Mouse (Mus musculus) midbrain, embryonic 15.5 days (tissue): Measurements from ENCODE around the gene Ggct. TPM values are rescaled to one million over a fixed set of nuclear protein-coding genes. Genes with fewer than 3 reads are reported as not detected.
"Not testable (repeated sequence)": the region's sequence is repeated elsewhere in the genome, so short reads cannot be mapped to it uniquely, and the experiment has no call there.

ENCODE experiments used
- ATAC-seq: fragments of 200-750 bp; cut with Nextera tagmentation; replicated peaks from 2 replicates; pipeline ENCODE4 v1.8.0; 2017; ENCODE audit warnings: moderate TSS enrichment
- H3K27ac ChIP-seq: fragments of 300-500 bp; sonication (generic); 2 replicates; pipeline ENCODE4 v1.5.1; 2015; ENCODE audit warnings: mild to moderate bottlenecking, inconsistent platforms
- H3K27me3 ChIP-seq: fragments of 300-500 bp; sonication (generic); replicated peaks from 2 replicates; pipeline ENCODE4 v1.6.1; 2015; ENCODE audit warnings: inconsistent platforms
- H3K36me3 ChIP-seq: fragments of 300-500 bp; sonication (generic); replicated peaks from 2 replicates; pipeline ENCODE4 v1.6.1; 2015; ENCODE audit warnings: inconsistent platforms
- H3K4me1 ChIP-seq: fragments of 300-500 bp; sonication (generic); 2 replicates; pipeline ENCODE4 v1.6.1; 2015; ENCODE audit warnings: inconsistent platforms
- H3K4me2 ChIP-seq: fragments of 300-500 bp; sonication (generic); 2 replicates; pipeline ENCODE4 v1.6.1; 2015; ENCODE audit warnings: inconsistent platforms, mild to moderate bottlenecking, moderate library complexity
- H3K4me3 ChIP-seq: fragments of 300-500 bp; sonication (generic); 2 replicates; pipeline ENCODE4 v1.5.1; 2015; ENCODE audit warnings: mild to moderate bottlenecking, inconsistent platforms
- H3K9ac ChIP-seq: fragments of 300-500 bp; sonication (generic); 2 replicates; pipeline ENCODE4 v1.6.1; 2015; ENCODE audit warnings: mild to moderate bottlenecking, inconsistent platforms
- H3K9me3 ChIP-seq: fragments of 300-500 bp; sonication (generic); 2 replicates; pipeline ENCODE4 v1.6.1; 2016; ENCODE audit warnings: inconsistent platforms
- WGBS: fragments of 180-500 bp; shearing (Covaris S2); methylation state at CpG from one replicate; pipeline ENCODE4 v1.1.7; 2015; ENCODE audit warnings: mixed read lengths; 5-methylcytosine and 5-hydroxymethylcytosine counted together
- polyA plus RNA-seq: library from polyadenylated mRNA; unstranded; fragments of >200 nt; fragmentation: Nextera tagmentation; extraction: Ambion mirVana; gene quantifications from 2 replicates; pipeline ENCODE4 v1.2.1, GENCODE M21; 2015

The Ggct gene
- polyA plus RNA-seq, 1 experiment from 2014 or later, result 11.9 TPM

GRCm38 (mm10) chr6:54965234-54965633, 27.5 kb downstream of the Ggct start:
- ATAC-seq, result no peak
- Histone ChIP-seq H3K9me3 (no peaks in the 10 kb centered on the region), H3K9ac (no peak overlapping the region), H3K27ac (no peak overlapping the region), H3K4me3 (no peak overlapping the region), H3K27me3 (no peaks in the 10 kb centered on the region; the same call in 1 of the 2 replicates), H3K36me3 (no peaks in the 10 kb centered on the region), H3K4me2 (no peak overlapping the region), H3K4me1 (no peaks in the 10 kb centered on the region)
- WGBS, result 59% methylated on average over 5 of the region's 5 CpGs

- H3K36me3 ChIP-seq, result no peaks in the 10 kb centered on the region
- no peaks in the 10 kb centered on the region for H3K9me3 ChIP-seq
- no peaks in the 10 kb centered on the region for H3K4me1 ChIP-seq
- no peak overlapping the region for H3K4me3 ChIP-seq
- no peak for ATAC-seq
- no peak overlapping the region for H3K27ac ChIP-seq
- WGBS, result 41% methylated on average over 1 of the region's 1 CpGs
- H3K27me3 ChIP-seq, result no peaks in the 10 kb centered on the region; the same call in 1 of the 2 replicates
- no peak overlapping the region for H3K4me2 ChIP-seq
- H3K9ac ChIP-seq, result no peak overlapping the region
Observed at GRCm38 (mm10) chr6:54964755-54965154, 28.0 kb downstream of the Ggct start.

- Histone ChIP-seq H3K4me1 (no peaks in the 10 kb centered on the region), H3K27me3 (no peaks in the 10 kb centered on the region; the same call in 1 of the 2 replicates), H3K4me2 (no peak overlapping the region), H3K9ac (no peak overlapping the region), H3K27ac (no peak overlapping the region), H3K4me3 (no peak overlapping the region), H3K9me3 (no peaks in the 10 kb centered on the region), H3K36me3 (no peaks in the 10 kb centered on the region)
- WGBS, result 92% methylated on average over 2 of the region's 2 CpGs
- no peak for ATAC-seq
Observed at GRCm38 (mm10) chr6:54963599-54963998, 29.2 kb downstream of the Ggct start.

GRCm38 (mm10) chr6:54957655-54958054, 35.1 kb downstream of the Ggct start:
- no peak for ATAC-seq
- no peak overlapping the region for H3K4me2 ChIP-seq

GRCm38 (mm10) chr6:54956425-54956824, 36.3 kb downstream of the Ggct start:
- H3K4me3 ChIP-seq, result no peak overlapping the region
- no peak for ATAC-seq
- no peaks in the 10 kb centered on the region for H3K9me3 ChIP-seq
- H3K4me2 ChIP-seq, result no peak overlapping the region
- no peaks in the 10 kb centered on the region for H3K4me1 ChIP-seq
- no peaks in the 10 kb centered on the region for H3K36me3 ChIP-seq
- H3K9ac ChIP-seq, result no peak overlapping the region
- H3K27ac ChIP-seq, result no peak overlapping the region
- H3K27me3 ChIP-seq, result no peaks in the 10 kb centered on the region
- 74% methylated on average over 1 of the region's 1 CpGs for WGBS

More at GRCm38 (mm10) chr6:54957655-54958054, 35.1 kb downstream of the Ggct start:
- no peak overlapping the region for H3K4me3 ChIP-seq
- no peaks in the 10 kb centered on the region for H3K27me3 ChIP-seq
- H3K4me1 ChIP-seq, result no peaks in the 10 kb centered on the region
- no peak overlapping the region for H3K27ac ChIP-seq
- no peaks in the 10 kb centered on the region for H3K36me3 ChIP-seq
- 91% methylated on average over 8 of the region's 8 CpGs for WGBS
- H3K9me3 ChIP-seq, result no peaks in the 10 kb centered on the region
- no peak overlapping the region for H3K9ac ChIP-seq

DNA sequence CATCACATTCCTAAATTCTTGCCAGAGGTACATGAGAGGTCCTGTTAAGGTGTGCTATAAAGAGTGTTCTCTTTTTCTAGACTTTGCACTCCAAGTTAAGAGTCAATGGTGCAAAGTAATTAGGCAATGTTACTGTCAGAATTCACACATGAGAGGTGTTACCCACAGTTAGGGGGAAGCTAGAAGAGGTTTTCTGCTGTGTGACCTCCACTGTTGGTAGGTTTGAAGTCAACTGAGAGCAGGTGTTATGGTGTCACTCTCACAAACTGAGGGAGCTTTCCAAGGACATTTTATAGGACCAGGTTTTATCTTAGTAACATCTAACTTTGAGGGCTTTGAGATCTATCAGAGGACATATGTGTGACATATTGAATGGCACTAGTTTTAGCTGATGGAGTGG, 36.8 kb downstream of the Ggct start:
- no peak overlapping the region for H3K27ac ChIP-seq
- no peak overlapping the region for H3K4me3 ChIP-seq
- H3K4me1 ChIP-seq, result no peaks in the 10 kb centered on the region
- H3K4me2 ChIP-seq, result no peak overlapping the region
- no peaks in the 10 kb centered on the region for H3K9me3 ChIP-seq
- no peaks in the 10 kb centered on the region for H3K27me3 ChIP-seq
- H3K36me3 ChIP-seq, result no peaks in the 10 kb centered on the region
- no peak overlapping the region for H3K9ac ChIP-seq
- no peak for ATAC-seq

- H3K9me3 ChIP-seq, result no peaks in the 10 kb centered on the region
- no peak for ATAC-seq
- H3K4me3 ChIP-seq, result no peak overlapping the region
- no peaks in the 10 kb centered on the region for H3K27me3 ChIP-seq
- 89% methylated on average over 10 of the region's 10 CpGs for WGBS
- H3K9ac ChIP-seq, result no peak overlapping the region
- no peak overlapping the region for H3K27ac ChIP-seq
- no peaks in the 10 kb centered on the region for H3K4me1 ChIP-seq
- no peaks in the 10 kb centered on the region for H3K36me3 ChIP-seq
- H3K4me2 ChIP-seq, result no peak overlapping the region
Observed at GRCm38 (mm10) chr6:54954659-54955414, 37.9 kb downstream of the Ggct start.

- H3K4me2 ChIP-seq, H3K27me3 ChIP-seq, H3K9me3 ChIP-seq, H3K4me1 ChIP-seq, H3K36me3 ChIP-seq, ATAC-seq, H3K27ac ChIP-seq, H3K4me3 ChIP-seq, H3K9ac ChIP-seq: not testable (repeated sequence)
- WGBS, result 82% methylated on average over 4 of the region's 4 CpGs
Observed at GRCm38 (mm10) chr6:54953399-54953798, 39.4 kb downstream of the Ggct start.

DNA sequence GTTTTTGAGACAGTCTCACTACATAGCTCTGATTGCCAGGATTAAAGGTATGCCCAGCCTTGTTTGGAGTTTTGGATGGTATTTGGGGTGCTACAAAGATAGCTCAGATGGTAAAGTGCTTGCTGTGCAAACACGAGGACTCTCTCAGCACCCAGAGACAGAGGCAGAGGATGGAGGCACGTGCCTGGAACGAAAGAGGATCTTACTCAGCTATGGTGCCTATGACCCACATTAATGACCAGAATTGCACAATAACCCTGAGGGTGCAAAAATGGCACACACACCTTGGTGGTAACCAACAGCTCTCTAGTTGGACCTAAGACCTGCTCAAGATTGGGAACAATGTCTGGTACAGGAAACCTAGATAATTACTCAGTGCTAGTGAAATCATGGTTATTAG, 40.2 kb downstream of the Ggct start:
- H3K4me2 ChIP-seq, result no peak overlapping the region
- no peak overlapping the region for H3K9ac ChIP-seq
- H3K9me3 ChIP-seq, result no peaks in the 10 kb centered on the region
- no peaks in the 10 kb centered on the region for H3K4me1 ChIP-seq
- H3K27me3 ChIP-seq, result no peaks in the 10 kb centered on the region
- ATAC-seq, result no peak
- H3K4me3 ChIP-seq, result no peak overlapping the region
- H3K36me3 ChIP-seq, result no peaks in the 10 kb centered on the region
- H3K27ac ChIP-seq, result no peak overlapping the region
- 90% methylated on average over 3 of the region's 3 CpGs for WGBS

DNA sequence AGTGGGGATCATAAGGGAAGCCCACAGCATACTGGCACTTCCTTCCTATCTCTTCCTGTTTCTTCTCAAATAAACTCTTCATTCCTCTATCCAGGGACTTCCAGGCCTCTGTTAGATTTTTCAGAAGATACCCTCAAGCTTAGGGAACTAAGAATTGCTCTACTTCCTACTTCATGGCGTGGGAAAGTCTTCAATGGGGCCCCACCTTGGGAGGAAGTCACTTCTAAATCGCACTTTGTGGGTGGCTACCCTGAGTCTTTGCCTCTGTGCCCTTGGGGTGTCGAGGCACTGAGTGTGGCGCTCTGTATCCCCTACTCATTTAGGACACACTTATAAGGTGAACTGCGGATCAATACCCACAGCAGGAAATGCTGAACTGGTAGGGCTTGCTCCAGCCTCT, 44.1 kb downstream of the Ggct start:
- H3K4me1 ChIP-seq, result 0 out of 2 replicates have a peak, but pooled peaks cover 2% of the 10 kb centered on the region
- 87% methylated on average over 5 of the region's 5 CpGs for WGBS

GRCm38 (mm10) chr6:54946241-54946953, 46.4 kb downstream of the Ggct start:
- Histone ChIP-seq H3K4me3 (no peak overlapping the region), H3K27ac (no peak overlapping the region), H3K27me3 (0 out of 2 replicates have a peak, but pooled peaks cover 8% of the 10 kb centered on the region), H3K9me3 (no peaks in the 10 kb centered on the region), H3K4me2 (no peak overlapping the region), H3K4me1 (0 out of 2 replicates have a peak, but pooled peaks cover 2% of the 10 kb centered on the region), H3K9ac (no peak overlapping the region), H3K36me3 (no peaks in the 10 kb centered on the region)
- ATAC-seq, result no peak
- 79% methylated on average over 4 of the region's 4 CpGs for WGBS

More for the DNA sequence above, 44.1 kb downstream of the Ggct start:
- Histone ChIP-seq H3K9me3 (no peaks in the 10 kb centered on the region), H3K4me2 (no peak overlapping the region), H3K4me3 (no peak overlapping the region), H3K27ac (no peak overlapping the region), H3K27me3 (0 out of 2 replicates have a peak, but pooled peaks cover 3% of the 10 kb centered on the region), H3K9ac (no peak overlapping the region), H3K36me3 (no peaks in the 10 kb centered on the region)
- no peak for ATAC-seq

DNA sequence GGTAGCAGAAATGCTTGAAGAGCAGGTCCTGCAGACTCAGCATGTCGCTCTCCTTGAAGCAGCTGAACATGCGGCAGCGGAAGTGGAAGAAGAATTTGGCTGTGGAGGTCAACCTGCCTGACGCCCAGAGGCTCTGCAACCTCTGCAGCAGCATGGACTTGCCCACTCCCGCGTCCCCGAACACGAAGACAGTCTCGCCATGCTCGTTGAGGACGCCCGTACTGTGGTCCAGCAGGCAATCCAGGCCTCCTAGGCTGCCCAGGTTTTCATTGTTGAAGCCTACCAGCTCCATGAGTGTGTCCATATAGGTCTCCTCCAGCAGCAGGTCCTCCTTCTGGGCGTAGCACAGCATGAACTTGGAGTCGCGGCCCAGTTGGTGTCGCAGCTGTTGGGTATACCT, 48.2 kb downstream of the Ggct start:
- Histone ChIP-seq H3K4me2 (no peak overlapping the region), H3K36me3 (no peaks in the 10 kb centered on the region), H3K27ac (no peak overlapping the region), H3K4me1 (0 out of 2 replicates have a peak, but pooled peaks cover 2% of the 10 kb centered on the region), H3K27me3 (0 out of 2 replicates have a peak, but pooled peaks cover 8% of the 10 kb centered on the region), H3K9me3 (no peaks in the 10 kb centered on the region), H3K4me3 (no peak overlapping the region), H3K9ac (no peak overlapping the region)
- WGBS, result 87% methylated on average over 16 of the region's 16 CpGs
- no peak for ATAC-seq
